Mouse (Mus musculus) embryonic fibroblast, embryonic 13.5 days (primary cell): Measurements from ENCODE around the gene Lkaaear1.

Experiments used
- CTCF ChIP-seq: IDR thresholded peaks from 2 replicates; pipeline ENCODE4 v1.5.1; 2011; ENCODE audit warnings: mild to moderate bottlenecking, control low read depth, low read length, moderate library complexity, borderline replicate concordance; ENCODE audit not compliant: insufficient read depth
- POLR2A ChIP-seq: IDR thresholded peaks from 2 replicates; pipeline ENCODE4 v1.6.1; 2011; ENCODE audit warnings: low read depth, mild to moderate bottlenecking, control low read depth, low read length, moderate library complexity

DNA sequence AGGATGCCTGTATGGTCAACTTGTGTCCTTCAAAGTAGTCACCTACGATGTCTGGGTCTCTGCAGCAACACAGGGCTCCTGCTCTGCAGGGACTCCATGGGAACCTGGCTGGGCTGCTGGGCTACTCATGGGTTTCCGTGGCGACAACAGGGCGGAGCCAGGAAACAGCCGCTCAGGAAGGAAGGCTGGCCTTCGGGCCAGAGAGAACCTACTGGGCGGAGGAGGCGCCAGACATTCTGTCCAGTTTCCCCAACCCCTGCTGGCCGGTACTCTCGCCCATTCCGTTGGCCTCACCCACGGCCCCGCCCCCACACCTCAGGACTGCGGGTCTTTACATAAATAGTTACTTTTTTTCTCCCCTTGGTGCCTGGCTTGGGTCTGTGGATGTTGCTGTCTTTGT lies 22.8 kb downstream of the Lkaaear1 start:
- TF ChIP-seq POLR2A (no peak), CTCF (no peak)
